Mouse (Mus musculus) small intestine, adult 2 months (tissue): ENCODE data around the gene Adad2.

Experiments
- CTCF ChIP-seq: fragments of 200-500 bp; IDR thresholded peaks from 2 replicates; pipeline ENCODE4 v1.5.1; 2012; ENCODE audit warnings: low read depth, mild to moderate bottlenecking, control low read depth, inconsistent platforms, low read length, moderate library complexity, mixed read lengths; ENCODE audit not compliant: insufficient replicate concordance, insufficient read length; ENCODE audit errors: extremely low read depth
- POLR2A ChIP-seq: fragments of 200-500 bp; IDR thresholded peaks from 2 replicates; pipeline ENCODE4 v1.6.1; 2012; ENCODE audit warnings: low read depth, mild to moderate bottlenecking, control low read depth, inconsistent platforms, low read length, moderate library complexity

GRCm38 (mm10) chr8:119644429-119644960 is 31.9 kb downstream of the Adad2 start:
- TF ChIP-seq CTCF (no peak), POLR2A (no peak)
